Mouse (Mus musculus) olfactory bulb, adult 2 months (tissue): Measurements from ENCODE around the gene Ufl1.
"Not testable (repeated sequence)": the region's sequence is repeated elsewhere in the genome, so short reads cannot be mapped to it uniquely, and the experiment has no call there.

Experiments
- CTCF ChIP-seq: fragments of 200-500 bp; IDR thresholded peaks from 2 replicates; pipeline ENCODE4 v1.5.1; 2012; ENCODE audit warnings: low read depth, mild to moderate bottlenecking, low read length, moderate library complexity; ENCODE audit not compliant: insufficient read depth
- POLR2A ChIP-seq: fragments of 200-500 bp; IDR thresholded peaks from 2 replicates; pipeline ENCODE4 v1.6.1; 2012; ENCODE audit warnings: mild to moderate bottlenecking, low read depth, low read length, moderate library complexity; ENCODE audit not compliant: insufficient read depth

- not testable (repeated sequence) for TF ChIP-seq POLR2A, CTCF
These were observed 47.9 kb downstream of the Ufl1 start for GRCm38 (mm10) chr4:25233767-25234166.
